Mouse (Mus musculus) gonadal fat pad, adult 2 months (tissue): ENCODE measurements around the gene Gdf1. TPM values are rescaled to one million over a fixed set of nuclear protein-coding genes. Genes with fewer than 3 reads are reported as not detected.

ENCODE experiments used
- DNase-seq: peaks from one replicate; pipeline ENCODE4 v3.0.0-alpha.2; 2012; ENCODE audit warnings: low read depth
- polyA plus RNA-seq: library from polyadenylated mRNA; depleted of rRNA; stranded (reverse); fragments of >200 nt; gene quantifications from 2 replicates; pipeline ENCODE4 v1.2.3, GENCODE M21; 2012; rRNA removed

The Gdf1 gene
- polyA plus RNA-seq, 1 experiment = 0.43 TPM

- DNase-seq = no peak
These were observed 34.4 kb downstream of the Gdf1 start for GRCm38 (mm10) chr8:70364066-70364465.

GRCm38 (mm10) chr8:70366588-70366987, 37.0 kb downstream of the Gdf1 start:
- DNase-seq = no peak

- no peak for DNase-seq
These were observed 40.9 kb downstream of the Gdf1 start for GRCm38 (mm10) chr8:70370476-70370875.

- DNase-seq = no peak
These were observed 42.3 kb downstream of the Gdf1 start for GRCm38 (mm10) chr8:70371951-70372350.

GRCm38 (mm10) chr8:70373397-70374317, 44.0 kb downstream of the Gdf1 start, which contains the start of gene Comp:
Comp (plus strand) TSS chr8:70373558.
- no peak for DNase-seq

- DNase-seq = no peak
These were observed 44.8 kb downstream of the Gdf1 start for GRCm38 (mm10) chr8:70374318-70374927.

GRCm38 (mm10) chr8:70375212-70375859, 45.7 kb downstream of the Gdf1 start:
- DNase-seq = no peak

GRCm38 (mm10) chr8:70376275-70376741, 46.7 kb downstream of the Gdf1 start:
- DNase-seq = no peak

- DNase-seq = no peak
These were observed 47.4 kb downstream of the Gdf1 start for GRCm38 (mm10) chr8:70377049-70377448.

GRCm38 (mm10) chr8:70380069-70380468, 50.5 kb downstream of the Gdf1 start:
- no peak for DNase-seq

Other genes with a start within 250 kb of the Gdf1 start
- 0.09 and 0.14 TPM in 2 replicates for gene Hapln4, start 246.4 kb upstream of the Gdf1 start, polyA plus RNA-seq
- 0.32 and 1.6 TPM in 2 replicates for gene Ncan, start 208.9 kb upstream of the Gdf1 start, polyA plus RNA-seq
- gene Nr2c2ap, start 198.5 kb upstream of the Gdf1 start, polyA plus RNA-seq = 16.6 and 20.4 TPM in 2 replicates
- gene Rfxank, start 190.7 kb upstream of the Gdf1 start, polyA plus RNA-seq = 23.4 and 23.8 TPM in 2 replicates
- gene Borcs8, start 190.3 kb upstream of the Gdf1 start, polyA plus RNA-seq = 80.1 and 103 TPM in 2 replicates
- 0.08 and 0.36 TPM in 2 replicates for gene Mef2b, start 190.1 kb upstream of the Gdf1 start, polyA plus RNA-seq
- gene Tmem161a, start 157.5 kb upstream of the Gdf1 start, polyA plus RNA-seq = 73.5 and 96.4 TPM in 2 replicates
- gene Slc25a42, start 117.5 kb upstream of the Gdf1 start, polyA plus RNA-seq = 33.9 and 43.1 TPM in 2 replicates
- gene Sugp2, start 95.6 kb upstream of the Gdf1 start, polyA plus RNA-seq = 31.4 and 42.5 TPM in 2 replicates
- 12.0 and 14.1 TPM in 2 replicates for gene Armc6, start 95.4 kb upstream of the Gdf1 start, polyA plus RNA-seq
- 55.2 and 64.2 TPM in 2 replicates for gene Homer3, start 47.0 kb upstream of the Gdf1 start, polyA plus RNA-seq
- 54.0 and 54.2 TPM in 2 replicates for gene Ddx49, start 27.3 kb upstream of the Gdf1 start, polyA plus RNA-seq
- gene Cope, start 27.3 kb upstream of the Gdf1 start, polyA plus RNA-seq = 491 and 497 TPM in 2 replicates
- 0.86 and 1.9 TPM in 2 replicates for gene Cers1, start 14.0 kb upstream of the Gdf1 start, polyA plus RNA-seq
- 20.1 and 34.5 TPM in 2 replicates for gene Upf1, start 23.5 kb downstream of the Gdf1 start, polyA plus RNA-seq
- gene Comp, start 43.7 kb downstream of the Gdf1 start, polyA plus RNA-seq = 1.7 and 4.6 TPM in 2 replicates
- gene Crtc1, start 109.8 kb downstream of the Gdf1 start, polyA plus RNA-seq = 19.9 and 27.6 TPM in 2 replicates
- gene Klhl26, start 147.2 kb downstream of the Gdf1 start, polyA plus RNA-seq = 48.4 and 50.6 TPM in 2 replicates
- 0.35 and 0.53 TPM in 2 replicates for gene Tmem59l, start 157.5 kb downstream of the Gdf1 start, polyA plus RNA-seq
- 5.5 and 6.9 TPM in 2 replicates for gene Crlf1, start 163.3 kb downstream of the Gdf1 start, polyA plus RNA-seq
- 202 and 238 TPM in 2 replicates for gene Rex1bd, start 176.9 kb downstream of the Gdf1 start, polyA plus RNA-seq
- 662 and 697 TPM in 2 replicates for gene Uba52, start 181.0 kb downstream of the Gdf1 start, polyA plus RNA-seq
- 399 and 446 TPM in 2 replicates for gene Fkbp8, start 197.9 kb downstream of the Gdf1 start, polyA plus RNA-seq
- 92.8 and 107 TPM in 2 replicates for gene Kxd1, start 198.1 kb downstream of the Gdf1 start, polyA plus RNA-seq
- 18.4 and 23.9 TPM in 2 replicates for gene Ell, start 209.6 kb downstream of the Gdf1 start, polyA plus RNA-seq